Mouse (Mus musculus): ENCODE measurements around the gene Gm42517. TPM values are rescaled to one million over a fixed set of nuclear protein-coding genes. Genes with fewer than 3 reads are reported as not detected.

Gene Gm42517
- polyA plus RNA-seq, 1 experiment from 2014 or later: 0.13 TPM

GRCm38 (mm10) chr5:108368851-108369621 lies 1.3 kb upstream of the Gm42517 start:
- Histone ChIP-seq H3K4me1 (peaks cover 29% of the 10 kb centered on the region), H3K27me3 (peaks cover 91% of the 10 kb centered on the region), H3K4me3 (peak overlapping the region; percentile 60), H3K27ac (replicated peaks) (no peak overlapping the region), H3K9ac (replicated peaks) (no peak overlapping the region; the same call in 1 of the 2 replicates), H3K9me3 (no peaks in the 10 kb centered on the region), H3K36me3 (no peaks in the 10 kb centered on the region), H3K4me2 (replicated peaks) (peak overlapping the region; percentile 93)
- WGBS: under 1% methylated on average over 49 of the region's 49 CpGs
- ATAC-seq (ENCODE audit: low FRiP score, low read depth): no peak

- no peaks in the 10 kb centered on the region for H3K9me3 ChIP-seq
- peaks cover 29% of the 10 kb centered on the region for H3K4me1 ChIP-seq
- H3K4me2 ChIP-seq (replicated peaks): peak overlapping the region; percentile 93
- no peak overlapping the region for H3K27ac ChIP-seq (replicated peaks)
- WGBS: 5% methylated on average over 6 of the region's 6 CpGs
- H3K27me3 ChIP-seq: peaks cover 93% of the 10 kb centered on the region
- ATAC-seq (ENCODE audit: low FRiP score, low read depth): peak; percentile 6; the same call in 1 of the 2 replicates
- H3K36me3 ChIP-seq: no peaks in the 10 kb centered on the region
- peak overlapping the region; percentile 60 for H3K4me3 ChIP-seq
- no peak overlapping the region for H3K9ac ChIP-seq (replicated peaks)
Observed at GRCm38 (mm10) chr5:108368446-108368845, 724 bp upstream of the Gm42517 start.

- H3K4me2 ChIP-seq (replicated peaks): peak overlapping the region; percentile 93
- H3K27ac ChIP-seq (replicated peaks): no peak overlapping the region
- peaks cover 92% of the 10 kb centered on the region for H3K27me3 ChIP-seq
- H3K36me3 ChIP-seq: no peaks in the 10 kb centered on the region
- under 1% methylated on average over 71 of the region's 100 CpGs for WGBS
- no peaks in the 10 kb centered on the region for H3K9me3 ChIP-seq
- peak overlapping the region; percentile 58 for H3K9ac ChIP-seq (replicated peaks)
- peaks cover 29% of the 10 kb centered on the region for H3K4me1 ChIP-seq
- ATAC-seq (ENCODE audit: low FRiP score, low read depth): peak; percentile 55
- peak overlapping the region; percentile 60 for H3K4me3 ChIP-seq
Observed at GRCm38 (mm10) chr5:108366984-108367841, 509 bp downstream of the Gm42517 start.

DNA sequence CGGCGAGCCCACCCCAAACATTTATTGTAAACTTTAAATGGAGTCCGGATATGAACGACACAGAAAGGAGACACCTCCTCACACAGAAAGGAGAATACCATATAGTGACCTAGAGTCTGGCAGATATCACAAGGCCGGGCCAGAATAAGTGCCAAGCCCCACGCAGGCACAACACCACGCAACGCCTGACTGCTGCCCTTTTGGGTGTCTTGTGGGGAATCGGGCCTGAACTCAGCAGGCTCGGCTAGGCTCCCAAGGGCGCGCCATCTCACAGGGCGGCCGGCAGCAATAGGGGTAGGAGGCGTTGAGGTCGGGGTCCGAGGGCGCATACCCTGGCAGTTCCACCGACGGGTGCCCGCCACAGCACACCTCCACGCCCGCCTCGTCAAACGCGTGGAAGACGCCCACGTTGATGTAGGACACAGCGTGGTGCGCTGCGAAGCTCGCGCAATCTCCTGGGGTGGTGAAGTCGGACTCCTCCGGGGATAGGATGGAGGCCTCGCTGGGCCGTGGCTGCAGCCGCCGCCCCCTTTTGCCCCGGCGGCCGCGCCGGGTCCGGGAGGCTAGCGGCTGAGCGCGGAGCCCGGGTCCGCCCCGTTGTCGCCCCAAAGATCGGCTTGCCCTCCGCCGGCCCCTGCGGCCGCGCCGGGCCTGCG lies 1.3 kb downstream of the Gm42517 start:
- 3% methylated on average over 60 of the region's 60 CpGs for WGBS
- no peak overlapping the region for H3K27ac ChIP-seq (replicated peaks)
- H3K4me1 ChIP-seq: peaks cover 29% of the 10 kb centered on the region
- peak; percentile 31 for ATAC-seq (ENCODE audit: low FRiP score, low read depth)
- H3K27me3 ChIP-seq: peaks cover 85% of the 10 kb centered on the region
- H3K36me3 ChIP-seq: no peaks in the 10 kb centered on the region
- H3K4me2 ChIP-seq (replicated peaks): peak overlapping the region; percentile 93
- peak overlapping the region; percentile 58; the same call in 1 of the 2 replicates for H3K9ac ChIP-seq (replicated peaks)
- H3K9me3 ChIP-seq: no peaks in the 10 kb centered on the region
- peak overlapping the region; percentile 60 for H3K4me3 ChIP-seq

- 41% methylated on average over 3 of the region's 3 CpGs for WGBS
- no peaks in the 10 kb centered on the region for H3K36me3 ChIP-seq
- H3K27me3 ChIP-seq: peaks cover 45% of the 10 kb centered on the region
- no peak for ATAC-seq (ENCODE audit: low FRiP score, low read depth)
- no peak overlapping the region for H3K9ac ChIP-seq (replicated peaks)
- H3K4me2 ChIP-seq (replicated peaks): no peak overlapping the region
- no peak overlapping the region for H3K27ac ChIP-seq (replicated peaks)
- no peak overlapping the region for H3K4me3 ChIP-seq
- peaks cover 11% of the 10 kb centered on the region for H3K4me1 ChIP-seq
- H3K9me3 ChIP-seq: no peaks in the 10 kb centered on the region
Observed at GRCm38 (mm10) chr5:108362330-108362729, 5.4 kb downstream of the Gm42517 start.

- no peak for ATAC-seq (ENCODE audit: low FRiP score, low read depth)
- H3K9ac ChIP-seq (replicated peaks): no peak overlapping the region
- H3K9me3 ChIP-seq: no peaks in the 10 kb centered on the region
- H3K4me3 ChIP-seq: no peak overlapping the region
- 88% methylated on average over 4 of the region's 4 CpGs for WGBS
- H3K27me3 ChIP-seq: peaks cover 25% of the 10 kb centered on the region
- no peaks in the 10 kb centered on the region for H3K36me3 ChIP-seq
- no peak overlapping the region for H3K4me2 ChIP-seq (replicated peaks)
- H3K27ac ChIP-seq (replicated peaks): no peak overlapping the region
- H3K4me1 ChIP-seq: no peaks in the 10 kb centered on the region
Observed at GRCm38 (mm10) chr5:108360211-108360610, 7.5 kb downstream of the Gm42517 start.

DNA sequence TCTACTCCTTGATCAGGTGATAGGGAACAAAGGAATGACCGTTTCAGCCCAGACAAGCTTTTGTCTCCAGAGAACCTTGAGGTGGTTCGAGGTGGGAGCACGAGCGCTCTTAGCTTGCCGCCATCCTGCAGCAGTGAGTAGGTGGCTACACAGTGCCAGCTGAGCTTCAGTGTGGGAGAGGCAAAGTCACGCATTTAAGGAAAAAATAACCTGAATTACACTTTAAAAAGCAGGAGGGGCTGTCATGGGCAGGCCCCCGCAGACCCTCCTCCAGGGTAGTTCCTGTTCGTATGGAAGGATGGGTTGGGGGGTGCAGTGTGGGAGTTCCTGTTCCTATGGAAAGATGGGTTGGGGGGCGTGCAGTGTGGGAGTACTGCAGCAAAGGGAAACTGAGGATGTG lies 8.2 kb downstream of the Gm42517 start:
- no peak overlapping the region for H3K9ac ChIP-seq (replicated peaks)

GRCm38 (mm10) chr5:108357862-108358261 lies 9.9 kb downstream of the Gm42517 start:
- no peak for ATAC-seq (ENCODE audit: low FRiP score, low read depth)

More for the DNA sequence above, 8.2 kb downstream of the Gm42517 start:
- Histone ChIP-seq H3K4me1 (no peaks in the 10 kb centered on the region), H3K4me3 (no peak overlapping the region), H3K9me3 (no peaks in the 10 kb centered on the region), H3K27ac (replicated peaks) (no peak overlapping the region), H3K4me2 (replicated peaks) (no peak overlapping the region), H3K36me3 (no peaks in the 10 kb centered on the region), H3K27me3 (peaks cover 18% of the 10 kb centered on the region)
- no peak for ATAC-seq (ENCODE audit: low FRiP score, low read depth)
- WGBS: 89% methylated on average over 9 of the region's 9 CpGs

DNA sequence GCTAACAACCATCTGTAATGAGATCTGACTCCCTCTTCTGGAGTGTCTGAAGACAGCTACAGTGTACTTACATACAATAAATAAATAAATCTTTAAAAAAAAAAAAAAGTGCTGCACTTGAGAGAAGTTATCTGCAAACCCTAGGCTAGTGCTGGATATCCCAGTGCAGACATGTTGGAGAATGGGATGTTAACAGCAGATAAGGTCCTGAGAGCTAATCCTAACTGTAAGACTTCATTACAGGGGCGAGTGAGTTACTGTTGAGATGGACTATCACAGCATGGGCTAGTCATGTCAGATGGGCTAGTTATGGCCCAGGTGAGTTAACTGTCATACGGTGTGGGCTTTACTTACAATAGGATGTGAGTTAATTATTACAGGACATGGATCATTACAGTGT lies 13.7 kb downstream of the Gm42517 start:
- no peak overlapping the region for H3K9ac ChIP-seq (replicated peaks)
- no peak for ATAC-seq (ENCODE audit: low FRiP score, low read depth)
- 84% methylated on average over 2 of the region's 2 CpGs for WGBS
- no peaks in the 10 kb centered on the region for H3K27me3 ChIP-seq
- H3K27ac ChIP-seq (replicated peaks): no peak overlapping the region
- no peak overlapping the region for H3K4me2 ChIP-seq (replicated peaks)
- no peak overlapping the region for H3K4me3 ChIP-seq
- H3K4me1 ChIP-seq: no peaks in the 10 kb centered on the region
- no peaks in the 10 kb centered on the region for H3K9me3 ChIP-seq
- H3K36me3 ChIP-seq: 0 out of 2 replicates have a peak, but pooled peaks cover 5% of the 10 kb centered on the region

More at GRCm38 (mm10) chr5:108357862-108358261, 9.9 kb downstream of the Gm42517 start:
- no peaks in the 10 kb centered on the region for H3K36me3 ChIP-seq
- H3K4me3 ChIP-seq: no peak overlapping the region
- H3K27me3 ChIP-seq: peaks cover 2% of the 10 kb centered on the region; the same call in 1 of the 2 replicates
- H3K4me1 ChIP-seq: no peaks in the 10 kb centered on the region
- H3K27ac ChIP-seq (replicated peaks): no peak overlapping the region
- H3K4me2 ChIP-seq (replicated peaks): no peak overlapping the region
- no peak overlapping the region for H3K9ac ChIP-seq (replicated peaks)
- no peaks in the 10 kb centered on the region for H3K9me3 ChIP-seq
- 85% methylated on average over 1 of the region's 1 CpGs for whole genome bisulfite sequencing

DNA sequence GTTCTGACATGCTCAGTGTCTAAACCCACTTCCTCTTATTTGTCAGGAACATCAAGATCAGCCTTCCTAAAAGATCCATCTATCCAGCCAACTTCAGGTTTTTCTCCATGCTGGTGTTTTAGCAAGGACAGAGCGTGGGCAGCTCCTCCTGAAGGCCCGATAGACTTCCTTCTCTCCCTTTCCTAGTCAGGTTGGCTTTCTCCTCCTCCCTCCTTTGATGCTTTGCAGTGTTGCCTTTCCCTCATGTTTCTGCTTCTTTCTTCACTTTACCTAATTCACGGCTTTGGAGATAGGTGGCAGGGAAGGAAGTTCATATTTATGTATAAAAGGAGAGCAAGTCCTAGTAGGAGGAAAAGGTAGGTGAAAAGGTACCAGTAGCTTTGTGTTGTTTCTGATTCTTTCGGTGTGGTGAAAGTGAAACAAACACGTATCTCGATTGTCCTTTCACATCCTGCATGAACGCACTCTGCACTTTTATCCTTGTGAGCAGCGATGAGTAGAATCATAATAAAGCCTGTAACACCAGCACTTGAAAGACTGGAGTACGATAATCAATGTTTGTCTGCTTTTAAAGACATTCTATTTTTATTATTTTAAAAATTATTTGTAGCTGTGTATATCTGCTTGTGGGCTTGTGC lies 18.1 kb downstream of the Gm42517 start:
- ATAC-seq (ENCODE audit: low FRiP score, low read depth): no peak
- Histone ChIP-seq H3K9ac (replicated peaks) (no peak overlapping the region), H3K4me2 (replicated peaks) (no peak overlapping the region), H3K27ac (replicated peaks) (no peak overlapping the region), H3K4me3 (no peak overlapping the region), H3K36me3 (peaks cover 30% of the 10 kb centered on the region), H3K27me3 (no peaks in the 10 kb centered on the region), H3K9me3 (no peaks in the 10 kb centered on the region), H3K4me1 (no peaks in the 10 kb centered on the region)
- 92% methylated on average over 9 of the region's 9 CpGs for WGBS

DNA sequence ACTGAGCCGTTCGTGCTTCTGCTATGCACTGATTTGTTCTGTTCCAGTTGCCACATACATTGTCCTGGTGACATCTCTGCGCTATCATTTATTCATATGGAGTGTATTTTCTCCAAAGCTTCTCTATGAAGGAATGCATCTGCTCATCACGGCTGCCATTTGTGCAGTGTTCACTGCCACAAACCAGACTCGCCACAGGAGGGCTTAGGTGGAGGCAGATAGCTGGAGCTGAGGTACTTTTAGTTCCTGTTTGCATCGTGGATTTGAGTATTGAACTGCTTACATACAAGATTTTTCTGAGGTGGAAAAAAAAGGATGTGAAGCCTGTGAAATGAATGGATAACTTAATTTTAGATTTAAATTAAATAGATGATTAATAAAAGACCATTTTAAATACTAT lies 19.9 kb downstream of the Gm42517 start:
- no peaks in the 10 kb centered on the region for H3K27me3 ChIP-seq
- no peak overlapping the region for H3K4me3 ChIP-seq
- WGBS: 92% methylated on average over 6 of the region's 6 CpGs
- no peak for ATAC-seq (ENCODE audit: low FRiP score, low read depth)
- H3K4me2 ChIP-seq (replicated peaks): no peak overlapping the region
- H3K9ac ChIP-seq (replicated peaks): no peak overlapping the region
- H3K36me3 ChIP-seq: peaks cover 45% of the 10 kb centered on the region
- H3K27ac ChIP-seq (replicated peaks): no peak overlapping the region
- no peaks in the 10 kb centered on the region for H3K9me3 ChIP-seq
- no peaks in the 10 kb centered on the region for H3K4me1 ChIP-seq
